Mouse (Mus musculus) splenic B cell, adult 2 months (primary cell): ENCODE data around the gene Focad.

Experiments used
- DNase-seq: peaks from one replicate; pipeline ENCODE4 v3.0.0-alpha.2; 2011; ENCODE audit warnings: low read depth, low spot score
- H3K27me3 ChIP-seq: 2 replicates; pipeline ENCODE4 v1.6.1; 2012; ENCODE audit warnings: mild to moderate bottlenecking, low read length, moderate library complexity, mixed read lengths; ENCODE audit not compliant: control insufficient read depth, poor library complexity, insufficient read depth, severe bottlenecking
- H3K36me3 ChIP-seq: 2 replicates; pipeline ENCODE4 v1.6.1; 2012; ENCODE audit warnings: mild to moderate bottlenecking, low read length, moderate library complexity, mixed read lengths; ENCODE audit not compliant: control insufficient read depth, poor library complexity, insufficient read depth, severe bottlenecking

Gene Focad

DNA sequence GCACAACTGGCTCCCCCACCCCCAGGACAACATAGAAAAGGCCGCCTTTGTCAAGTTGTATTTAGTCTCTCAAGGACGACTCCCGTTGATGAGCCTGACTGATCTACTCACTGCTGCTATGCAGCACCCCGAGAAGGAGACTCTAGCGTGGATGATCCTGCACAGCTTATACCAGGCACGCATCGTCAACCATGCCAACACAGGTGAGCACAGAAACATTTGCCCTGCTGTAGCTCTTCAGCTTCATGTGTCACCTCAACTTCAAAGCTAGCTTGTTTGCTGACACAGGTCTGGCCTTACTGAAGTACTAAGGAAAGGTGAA, 306.5 kb downstream of the Focad start:
- Histone ChIP-seq H3K36me3 (no peaks in the 10 kb centered on the region), H3K27me3 (no peaks in the 10 kb centered on the region)
- DNase-seq, result no peak

DNA sequence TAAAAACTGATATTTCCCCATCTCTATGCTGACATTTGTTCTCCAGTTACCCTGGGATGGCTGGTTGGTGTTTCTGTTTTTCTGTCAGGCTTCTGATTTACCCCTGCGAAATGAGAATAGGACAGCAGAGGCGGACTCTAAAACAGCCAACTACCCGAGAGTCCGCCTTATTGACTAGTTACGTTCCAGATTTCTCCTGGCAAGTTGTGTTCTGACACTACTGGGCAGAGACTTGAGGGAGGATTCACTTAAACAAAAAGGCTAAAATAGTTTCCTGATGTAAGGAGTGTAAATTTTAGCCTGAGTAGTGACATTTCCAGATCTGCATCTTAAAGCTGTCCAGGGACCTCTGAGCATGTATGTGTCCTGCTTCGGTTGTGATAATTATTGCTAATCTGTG, 308.5 kb downstream of the Focad start:
- no peak for DNase-seq
- H3K27me3 ChIP-seq, result no peaks in the 10 kb centered on the region

DNA sequence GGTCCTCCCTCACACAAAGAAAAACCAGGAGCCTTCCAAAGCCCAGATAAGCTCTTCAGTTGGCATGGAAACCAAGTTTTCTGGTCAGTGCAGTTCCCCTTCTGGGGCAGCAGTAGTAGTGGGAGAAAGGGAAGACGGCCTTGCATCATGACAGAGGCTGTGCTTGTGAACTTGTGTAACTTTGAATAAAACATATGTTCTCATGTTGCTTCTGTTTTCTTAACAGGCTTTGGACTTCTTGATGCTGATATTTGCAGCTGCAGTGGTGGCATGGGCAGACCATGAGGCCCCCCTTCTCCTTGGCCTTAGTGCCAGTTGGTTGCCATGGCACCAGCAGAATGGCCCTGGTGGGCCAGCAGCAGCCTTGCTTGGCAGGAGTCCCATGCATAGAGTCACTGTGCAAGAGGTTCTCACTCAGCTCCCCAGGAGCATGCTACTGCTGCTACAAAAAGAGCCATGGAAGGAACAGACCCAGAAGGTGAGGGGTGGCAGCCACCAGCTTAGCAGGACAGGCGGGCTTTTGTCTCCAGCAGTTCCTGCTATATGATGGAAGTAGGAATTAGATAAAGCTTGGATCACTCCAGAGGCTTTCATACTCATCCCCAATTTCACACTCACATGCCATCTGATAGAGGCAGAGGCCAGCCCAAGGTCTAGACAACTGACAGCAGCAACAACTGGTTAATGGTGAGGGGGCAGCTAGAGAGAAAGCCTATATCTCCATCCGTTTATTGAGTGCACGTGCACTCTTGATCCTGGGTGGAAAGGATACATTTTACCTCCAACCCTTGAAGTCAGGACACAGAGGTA, 312.7 kb downstream of the Focad start:
- DNase-seq, result no peak
- Histone ChIP-seq H3K36me3 (no peaks in the 10 kb centered on the region), H3K27me3 (no peaks in the 10 kb centered on the region)

More for the DNA sequence above, 308.5 kb downstream of the Focad start:
- H3K36me3 ChIP-seq, result no peaks in the 10 kb centered on the region

DNA sequence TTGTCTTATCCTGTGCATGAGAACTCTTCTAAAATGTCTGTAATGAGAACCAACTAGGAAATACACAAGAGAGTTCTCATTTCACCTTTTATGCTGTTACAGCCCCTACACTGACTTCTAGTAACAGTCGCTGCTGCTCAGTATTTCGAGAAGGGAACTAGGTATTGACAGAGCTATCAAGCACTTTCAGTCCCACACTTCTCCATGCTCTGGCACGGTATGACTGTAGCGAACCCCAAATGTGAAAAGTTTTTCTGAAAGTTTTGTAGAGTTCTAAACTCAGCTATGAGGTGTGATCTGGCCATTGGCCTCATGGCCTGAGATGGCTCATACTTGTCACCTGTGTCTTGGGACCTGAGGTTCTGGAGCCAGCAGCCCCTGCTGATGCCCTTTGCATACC, 314.9 kb downstream of the Focad start:
- no peak for DNase-seq
- H3K36me3 ChIP-seq, result no peaks in the 10 kb centered on the region
- no peaks in the 10 kb centered on the region for H3K27me3 ChIP-seq

DNA sequence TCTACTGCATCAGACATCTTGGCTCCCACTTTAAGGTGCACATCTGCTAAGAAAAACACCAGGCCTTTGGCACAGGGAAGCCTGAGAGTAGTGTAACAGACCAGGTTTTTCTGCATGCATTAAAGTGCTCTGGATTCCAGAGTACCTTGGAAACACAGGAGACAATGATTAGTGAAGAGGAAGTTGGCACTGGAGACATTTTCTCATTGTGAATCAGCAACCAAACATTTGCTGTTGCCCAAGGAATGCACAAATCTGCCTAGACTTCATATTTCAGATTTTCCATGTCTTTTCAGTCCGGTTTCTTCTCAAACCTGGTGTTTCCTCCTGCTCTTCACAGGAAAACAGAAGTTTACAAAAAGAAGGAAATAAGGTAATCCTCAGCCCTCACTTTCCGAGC, 317.9 kb downstream of the Focad start:
- Histone ChIP-seq H3K36me3 (no peaks in the 10 kb centered on the region), H3K27me3 (no peaks in the 10 kb centered on the region)
- DNase-seq, result no peak

DNA sequence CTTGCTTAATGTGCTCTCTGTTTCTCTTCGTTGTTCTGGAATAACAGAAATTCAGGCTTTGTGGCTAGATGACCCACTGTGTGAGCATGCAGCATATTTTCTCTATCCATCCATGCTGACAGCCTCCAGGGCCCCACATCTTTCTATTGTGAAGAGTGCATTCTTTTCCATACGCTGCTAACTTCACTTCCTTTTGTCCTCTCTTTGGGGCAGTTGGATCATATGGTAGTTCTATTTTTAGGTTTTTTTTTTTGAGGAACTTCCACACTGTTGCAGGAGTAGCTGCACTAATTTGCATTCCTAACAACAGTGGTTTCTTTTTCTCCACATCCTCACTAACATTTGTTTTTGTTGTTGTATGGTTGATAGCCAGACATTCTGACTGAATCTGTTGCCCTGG, 320.6 kb downstream of the Focad start:
- DNase-seq, result no peak

DNA sequence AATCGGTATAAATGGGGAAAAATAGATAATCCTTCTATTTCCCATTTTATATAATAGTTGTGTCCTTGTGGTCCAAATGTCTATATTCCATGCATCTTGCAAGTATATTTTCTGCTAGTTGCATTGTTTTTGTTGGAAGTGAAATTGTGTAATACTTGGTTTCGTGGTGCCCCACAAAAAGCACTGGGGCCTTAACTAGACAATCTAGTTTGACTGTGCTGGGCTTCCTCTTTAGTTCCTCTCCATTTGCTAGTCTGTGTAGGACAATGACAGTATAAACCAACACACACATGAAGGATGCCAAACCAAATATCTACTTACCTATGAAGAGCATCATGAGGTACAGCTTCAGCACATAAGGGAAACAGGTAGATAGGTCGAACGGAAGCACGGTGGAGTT, 324.9 kb downstream of the Focad start:
- H3K36me3 ChIP-seq, result no peaks in the 10 kb centered on the region
- no peaks in the 10 kb centered on the region for H3K27me3 ChIP-seq
- no peak for DNase-seq

More for the DNA sequence above, 320.6 kb downstream of the Focad start:
- H3K36me3 ChIP-seq, result no peaks in the 10 kb centered on the region
- H3K27me3 ChIP-seq, result no peaks in the 10 kb centered on the region

DNA sequence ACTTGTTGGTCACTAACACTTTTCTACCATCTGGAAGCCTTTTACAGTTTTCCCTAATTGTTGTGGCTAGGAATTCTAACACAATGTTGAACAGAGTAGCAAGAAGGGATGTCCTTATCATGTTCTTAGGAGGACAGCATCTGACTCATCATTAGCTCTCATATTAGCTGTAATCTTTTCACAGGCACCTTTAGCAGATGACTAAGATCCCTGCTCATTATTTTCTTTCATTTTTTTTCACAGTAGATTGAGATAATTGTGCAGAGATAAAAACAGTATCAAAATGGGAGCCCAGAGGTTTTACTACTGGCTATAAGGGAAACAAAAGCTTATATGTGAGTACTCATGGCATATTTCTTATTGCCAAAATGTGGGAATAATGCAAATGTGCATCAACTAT, 330.1 kb downstream of the Focad start:
- no peak for DNase-seq
- H3K36me3 ChIP-seq, result no peaks in the 10 kb centered on the region
- no peaks in the 10 kb centered on the region for H3K27me3 ChIP-seq

DNA sequence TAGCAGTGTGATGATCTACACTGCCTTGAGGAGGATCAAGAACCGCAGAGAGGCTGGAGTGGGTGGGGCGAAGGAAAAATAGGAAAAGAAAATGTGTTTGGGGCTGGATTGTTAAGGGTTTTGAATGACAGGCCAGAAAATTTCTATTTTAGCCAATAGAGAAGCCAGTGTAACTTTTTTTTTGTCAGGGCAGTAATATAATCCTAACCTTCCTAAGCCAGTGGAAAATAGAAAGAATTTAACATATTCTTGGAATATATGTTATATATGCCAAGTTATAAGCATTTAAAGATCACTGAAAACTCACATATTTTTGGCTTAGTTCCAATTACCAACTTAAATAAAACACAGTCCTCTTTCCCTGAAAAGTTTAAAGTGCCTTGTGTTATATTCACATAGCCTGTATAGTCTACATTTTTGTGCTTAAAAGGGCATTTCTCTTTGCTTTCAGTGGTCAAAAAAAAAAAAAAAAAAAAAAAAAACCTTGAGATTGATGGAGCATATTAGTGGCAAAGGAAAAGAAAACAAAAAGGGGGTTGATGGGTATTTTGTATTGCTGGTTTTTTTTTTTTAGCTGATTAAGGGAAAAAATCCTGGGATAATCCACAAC, 333.3 kb downstream of the Focad start:
- DNase-seq, result no peak
- no peaks in the 10 kb centered on the region for H3K36me3 ChIP-seq
- no peaks in the 10 kb centered on the region for H3K27me3 ChIP-seq

DNA sequence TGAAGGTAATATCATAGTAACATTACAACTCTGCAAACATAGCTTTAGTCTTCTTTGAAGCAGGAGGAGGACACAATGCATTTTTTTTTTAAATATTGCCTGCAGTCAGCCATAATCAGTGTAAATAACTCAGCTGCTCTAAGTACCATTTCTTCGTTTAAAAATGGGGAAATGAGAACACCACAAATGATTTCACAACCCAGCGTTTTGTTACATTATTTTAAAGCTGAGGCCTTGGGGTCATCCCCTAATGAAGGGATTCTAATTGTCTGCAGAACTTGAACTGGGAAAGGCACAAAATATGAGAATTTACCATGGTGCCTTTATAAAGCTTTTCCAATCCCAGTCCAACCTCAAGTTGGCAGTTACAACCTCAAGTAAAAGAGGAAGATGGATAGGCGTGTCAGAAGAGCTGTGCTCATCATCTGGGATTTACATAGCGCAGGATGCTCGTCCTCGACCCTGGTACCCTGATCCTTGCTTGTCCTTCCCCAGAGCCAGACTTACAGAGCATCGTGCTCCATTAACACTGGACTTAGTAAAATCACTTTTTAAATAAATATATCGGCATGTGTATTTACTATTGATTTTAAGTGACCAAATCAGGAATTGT, 338.1 kb downstream of the Focad start:
- no peaks in the 10 kb centered on the region for H3K27me3 ChIP-seq
- no peaks in the 10 kb centered on the region for H3K36me3 ChIP-seq
- no peak for DNase-seq

DNA sequence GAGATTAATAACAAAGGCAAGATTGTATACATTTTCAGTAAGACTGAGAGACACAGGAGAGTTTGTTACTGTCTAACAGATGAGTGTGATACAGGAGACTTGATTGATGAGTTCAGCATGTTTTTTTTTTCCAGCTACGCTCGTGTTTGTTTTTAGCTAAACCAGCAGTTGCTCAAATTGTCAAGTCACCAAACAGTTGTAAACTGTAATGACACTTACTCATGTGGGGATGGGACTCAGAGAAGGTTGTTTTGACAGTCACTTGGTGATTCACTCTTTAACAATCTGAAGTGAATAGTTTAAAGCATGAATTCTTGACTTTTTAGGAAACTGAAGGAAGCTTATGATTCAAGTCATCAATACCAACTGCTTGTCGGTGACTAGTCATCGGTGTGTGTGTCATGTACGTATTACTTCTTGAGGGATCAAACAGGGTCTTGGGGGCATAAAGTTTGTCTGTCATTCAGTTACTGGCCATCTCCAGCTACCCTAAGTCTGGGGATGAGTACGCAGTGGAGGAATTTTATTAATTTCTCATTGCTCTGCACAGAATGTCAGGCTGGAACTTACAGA, 342.2 kb downstream of the Focad start:
- Histone ChIP-seq H3K27me3 (no peaks in the 10 kb centered on the region), H3K36me3 (no peaks in the 10 kb centered on the region)
- DNase-seq, result no peak

DNA sequence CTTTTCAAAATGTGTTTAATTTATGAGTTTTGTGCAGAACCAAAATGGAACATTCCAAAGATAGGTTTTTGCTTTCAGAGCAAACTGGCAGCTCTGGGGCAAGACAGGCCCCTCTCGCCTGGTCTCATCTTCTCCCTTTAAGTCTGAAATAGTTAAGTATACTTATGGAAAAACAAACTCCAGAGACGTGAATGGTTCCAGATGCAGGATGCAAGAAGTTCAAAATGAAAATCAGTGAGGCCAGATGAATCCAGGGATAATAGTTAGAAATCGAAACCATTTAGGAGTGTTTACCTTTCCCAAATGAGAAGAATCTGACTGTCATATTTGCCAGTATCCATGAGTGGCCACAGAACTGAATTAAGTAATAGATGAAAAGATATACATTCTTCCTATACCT, 342.7 kb downstream of the Focad start:
- Histone ChIP-seq H3K36me3 (no peaks in the 10 kb centered on the region), H3K27me3 (no peaks in the 10 kb centered on the region)

DNA sequence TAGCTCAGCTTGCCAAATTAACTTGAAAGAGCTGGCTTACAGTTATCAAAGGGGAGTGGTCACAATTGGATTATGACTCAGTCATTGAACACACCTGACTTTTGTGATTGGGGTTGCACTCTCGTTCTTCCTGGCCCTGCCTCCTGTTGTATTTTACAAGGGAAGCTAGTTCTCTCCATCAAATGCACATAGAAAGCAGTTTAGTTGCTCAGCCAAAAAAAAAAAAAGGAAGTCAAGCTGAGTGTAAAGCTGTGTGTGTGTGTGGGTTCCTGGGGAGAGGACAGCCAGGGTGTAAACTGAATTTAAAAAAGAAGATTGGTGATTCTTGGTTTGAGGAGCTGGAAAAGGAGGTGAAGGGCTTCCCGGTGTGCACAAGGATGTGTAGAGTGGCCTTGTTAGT, 343.5 kb downstream of the Focad start:
- no peak for DNase-seq
- Histone ChIP-seq H3K27me3 (no peaks in the 10 kb centered on the region), H3K36me3 (no peaks in the 10 kb centered on the region)

More for the DNA sequence above, 342.7 kb downstream of the Focad start:
- no peak for DNase-seq

DNA sequence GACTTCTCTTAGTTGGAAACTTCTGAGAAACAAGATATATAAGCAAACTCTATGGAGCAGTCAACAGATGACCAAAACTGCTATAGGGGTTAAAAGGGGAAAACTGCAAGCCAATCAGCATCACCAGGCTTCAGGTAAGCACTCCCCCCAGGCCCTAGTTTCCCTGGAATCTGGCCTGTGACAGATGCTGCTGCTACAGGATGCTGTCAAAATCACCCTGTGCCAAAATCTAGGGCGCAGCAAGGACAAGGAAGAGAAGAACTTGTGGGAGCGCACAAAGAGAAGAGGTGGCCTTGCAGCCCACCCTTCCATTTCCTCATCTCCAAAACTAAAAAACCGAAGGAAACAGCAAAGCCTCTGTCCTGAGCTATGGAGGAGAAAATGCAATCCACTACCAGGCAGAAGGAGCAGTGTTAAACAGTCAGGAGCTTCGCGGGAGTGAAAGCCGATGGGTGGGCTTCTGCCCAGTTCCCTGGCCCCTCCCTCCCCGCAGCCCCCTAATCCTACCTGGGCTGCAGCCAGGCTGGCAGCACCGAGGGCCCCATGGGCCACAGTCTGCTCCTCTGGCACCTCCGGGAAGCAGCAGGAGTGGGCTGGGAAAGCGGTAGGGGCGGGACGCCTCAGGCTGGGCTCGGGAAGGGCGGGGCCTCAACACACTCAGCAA, 344.0 kb downstream of the Focad start, which contains the start of gene Hacd4:
Hacd4 (minus strand) TSS at position 603 of the 664 bp plus-strand sequence.
- no peak for DNase-seq
- H3K27me3 ChIP-seq, result no peaks in the 10 kb centered on the region
- no peaks in the 10 kb centered on the region for H3K36me3 ChIP-seq

DNA sequence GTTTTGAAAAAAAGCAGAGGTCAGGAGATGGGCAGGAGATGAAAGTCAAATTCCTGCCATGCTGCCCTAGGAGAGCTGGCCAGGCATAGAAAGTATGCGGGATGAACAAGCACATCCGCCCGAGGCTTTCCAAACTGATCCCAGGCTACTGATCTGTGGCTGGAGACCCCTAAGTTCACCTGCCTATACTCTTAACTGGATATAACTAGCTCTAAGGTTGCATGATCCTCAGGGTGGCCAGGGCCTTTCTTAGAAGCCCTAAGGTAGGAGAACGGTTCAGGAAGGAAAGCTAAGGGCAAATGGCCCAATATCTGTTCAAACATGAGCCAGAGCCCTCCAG, 344.5 kb downstream of the Focad start:
- H3K36me3 ChIP-seq, result no peaks in the 10 kb centered on the region
- no peak for DNase-seq

More for the DNA sequence above, 344.5 kb downstream of the Focad start:
- no peaks in the 10 kb centered on the region for H3K27me3 ChIP-seq
